Mouse (Mus musculus): ENCODE measurements around the gene Prmt3.

The Prmt3 gene

DNA sequence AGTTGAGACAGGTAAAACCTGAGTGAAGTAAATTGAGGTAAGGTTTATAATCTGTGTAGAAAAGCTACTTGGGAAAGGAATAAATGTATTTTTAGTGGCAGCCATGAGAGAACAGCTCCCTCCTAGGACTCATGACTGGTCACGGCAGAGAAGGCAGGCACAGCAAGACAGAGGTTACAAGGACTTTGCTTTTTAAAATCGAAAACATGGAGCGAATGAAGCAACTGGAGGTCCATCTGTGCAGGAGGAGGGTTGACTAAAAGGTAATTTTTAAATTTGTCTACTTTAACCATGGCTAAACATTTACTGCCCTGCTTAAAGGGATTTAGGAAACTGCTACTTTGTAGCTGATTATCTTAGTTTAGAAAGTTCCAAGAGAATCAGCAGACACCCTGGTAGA, 81.7 kb downstream of the Prmt3 start:
- DNase-seq = peak; percentile 49 to 77

DNA sequence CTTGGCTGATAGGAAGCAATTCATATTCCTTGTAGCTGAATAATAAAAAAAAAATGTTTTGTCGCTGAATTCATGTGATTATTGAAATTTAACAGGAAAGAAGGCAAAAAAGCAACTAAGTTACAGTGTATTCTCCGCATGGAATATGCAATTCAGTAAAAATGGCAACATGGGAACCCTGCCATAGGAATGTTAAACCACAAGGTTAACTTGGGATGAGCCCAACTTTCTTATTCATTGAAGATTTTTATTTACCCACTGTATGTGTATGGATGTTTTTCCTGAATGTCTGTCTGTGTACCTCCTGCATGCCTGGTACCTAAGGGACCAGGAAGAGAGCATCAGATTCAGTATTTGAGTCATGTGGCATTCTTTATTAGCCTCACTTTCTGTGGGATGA, 83.0 kb downstream of the Prmt3 start:
- no peak for DNase-seq

DNA sequence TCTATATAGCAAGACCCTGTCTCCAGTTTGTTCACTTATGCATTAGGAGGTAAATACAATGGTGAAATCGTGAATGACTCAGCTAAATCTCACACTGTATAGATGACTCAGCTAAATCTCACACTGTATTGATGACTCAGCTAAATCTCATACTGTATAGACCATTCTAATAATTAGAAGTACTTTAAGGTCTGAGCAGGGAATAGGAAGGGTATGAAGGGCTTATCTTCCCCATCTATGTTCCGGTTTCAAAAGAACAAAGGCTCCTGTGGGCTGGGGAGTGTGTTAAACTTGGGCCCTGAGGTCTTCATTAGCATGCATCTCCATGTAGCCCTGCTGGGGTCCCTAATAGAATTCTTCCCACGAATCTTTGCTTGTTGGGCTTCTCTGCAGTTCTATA, 85.6 kb downstream of the Prmt3 start:
- no peak for DNase-seq

DNA sequence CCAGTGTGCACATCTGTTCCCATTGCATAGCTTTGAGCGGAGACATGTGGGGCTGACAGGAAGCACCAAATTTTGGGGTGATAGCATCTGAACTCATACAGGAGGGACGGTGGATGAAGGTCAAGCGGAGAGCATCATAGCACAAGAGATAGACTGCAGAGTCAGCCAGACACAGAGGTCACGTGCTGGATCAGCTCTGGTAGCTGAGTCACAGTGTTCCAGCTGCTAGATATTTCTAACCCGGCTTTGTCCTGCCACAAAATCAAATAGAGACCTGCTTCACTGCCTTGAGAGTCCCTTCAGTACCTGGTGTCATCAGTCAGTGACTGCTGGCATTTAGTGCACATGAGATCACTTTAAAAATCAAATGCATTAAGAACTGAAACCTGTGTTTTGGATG, 91.5 kb downstream of the Prmt3 start:
- no peak for DNase-seq

DNA sequence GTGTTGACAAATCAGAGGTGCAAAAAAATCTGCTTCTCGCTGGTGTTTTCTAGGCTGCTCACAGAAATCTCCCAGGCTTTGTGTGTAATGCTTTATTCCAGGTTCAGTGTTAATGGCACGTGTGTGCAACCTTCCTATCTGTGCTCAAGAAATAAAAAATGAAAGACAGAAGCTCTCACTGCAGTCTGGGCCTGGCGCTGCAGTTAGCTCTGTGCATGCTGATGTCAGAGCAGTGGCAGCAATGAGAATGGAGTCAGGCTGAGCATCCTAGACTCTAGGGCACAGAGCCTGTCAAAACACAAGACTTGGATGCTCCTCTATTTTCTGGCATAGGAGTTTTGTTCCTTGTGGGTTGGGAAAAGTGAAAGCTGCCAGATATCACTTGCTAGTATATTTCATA, 92.1 kb downstream of the Prmt3 start:
- DNase-seq = no peak

DNA sequence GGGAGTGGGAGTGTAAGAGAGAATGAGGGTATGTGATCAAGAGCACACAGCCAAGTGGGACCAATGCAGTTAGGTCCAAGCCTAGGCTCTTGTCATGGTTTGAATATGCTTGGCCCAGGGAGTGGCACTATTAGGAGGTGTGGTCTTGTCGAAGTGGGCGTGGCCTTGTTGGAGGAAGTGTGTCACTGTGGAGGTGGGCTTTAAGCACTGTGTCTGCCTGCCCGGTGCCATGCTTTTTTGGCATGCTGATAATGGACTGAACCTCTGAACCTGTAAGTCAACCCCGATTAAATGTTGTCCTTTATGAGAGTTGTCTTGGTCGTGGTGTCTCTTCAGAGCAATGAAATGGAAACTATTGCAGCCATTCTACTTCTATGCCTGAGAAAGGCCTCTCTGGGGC, 99.2 kb downstream of the Prmt3 start:
- DNase-seq = no peak

DNA sequence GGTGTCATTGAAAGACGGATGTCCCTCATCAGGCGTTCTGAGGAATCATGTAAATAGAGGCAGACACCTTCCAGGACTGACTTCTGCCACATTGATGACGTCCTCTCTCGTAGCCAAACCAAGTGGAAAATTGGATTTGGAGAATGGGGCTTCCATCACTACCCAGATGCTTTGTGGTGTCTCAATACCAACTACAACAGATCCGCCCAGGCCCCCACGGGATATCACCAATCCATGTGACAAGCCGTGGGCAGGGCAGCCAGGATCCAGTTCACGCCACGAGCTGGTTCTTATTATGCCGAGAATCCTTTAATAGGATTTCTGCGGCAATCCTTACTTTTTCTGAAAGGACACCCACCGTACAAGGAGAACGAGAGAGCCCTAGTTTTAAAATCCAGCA, 100.9 kb downstream of the Prmt3 start:
- no peak for DNase-seq

DNA sequence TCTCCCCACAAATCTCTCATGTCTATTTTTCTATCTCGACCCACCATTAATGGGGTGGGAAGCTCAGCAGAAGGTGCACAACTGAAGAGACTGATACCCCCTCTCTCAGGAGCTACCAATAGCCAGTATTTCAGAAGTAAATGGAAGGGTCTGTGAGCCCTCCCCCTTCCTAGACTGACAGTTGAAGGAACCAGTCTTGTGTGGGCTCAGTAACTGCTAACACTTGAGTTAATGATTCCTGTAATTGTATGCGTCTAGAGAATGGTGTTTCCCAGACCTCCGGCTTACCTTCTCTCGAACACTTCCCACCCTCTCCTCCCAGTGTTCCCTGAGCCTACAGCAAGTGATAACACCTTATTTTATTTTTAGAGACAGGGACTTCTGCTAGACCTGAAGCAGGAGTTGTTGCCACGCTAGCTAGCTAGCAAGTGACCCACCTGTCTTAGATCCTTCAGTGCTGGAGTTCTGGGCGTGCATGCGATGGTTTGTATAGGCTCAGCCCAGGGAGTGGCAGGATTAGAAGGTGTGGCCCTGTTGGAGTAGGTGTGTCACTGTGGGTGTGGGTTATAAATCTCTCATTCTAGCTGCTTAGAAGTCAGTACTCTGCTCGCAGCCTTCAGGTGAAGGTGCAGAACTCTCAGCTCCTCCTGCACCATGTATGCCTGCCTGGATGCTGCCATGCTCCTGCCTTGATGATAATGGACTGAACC, 102.0 kb downstream of the Prmt3 start:
- no peak for DNase-seq

DNA sequence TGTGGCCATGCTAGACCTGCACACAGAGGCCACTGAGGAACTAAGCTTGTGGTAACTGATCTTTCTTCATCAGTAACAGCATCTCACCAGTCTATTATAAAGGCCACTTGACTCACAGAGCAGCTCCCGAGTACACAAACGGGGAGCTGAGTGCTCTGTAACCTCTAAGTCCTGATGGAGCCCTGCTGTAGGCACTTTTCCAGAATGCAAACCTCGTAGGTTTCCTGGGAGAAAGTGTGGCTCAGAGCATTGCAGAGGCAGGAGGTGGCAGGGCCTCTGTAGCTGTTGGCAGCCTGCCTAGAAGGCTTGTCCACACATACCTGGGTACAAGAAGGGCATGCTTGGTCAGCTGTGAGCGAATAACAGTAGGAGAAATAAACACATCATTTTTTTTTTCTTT, 104.1 kb downstream of the Prmt3 start:
- DNase-seq = peak; percentile 71 to 80

DNA sequence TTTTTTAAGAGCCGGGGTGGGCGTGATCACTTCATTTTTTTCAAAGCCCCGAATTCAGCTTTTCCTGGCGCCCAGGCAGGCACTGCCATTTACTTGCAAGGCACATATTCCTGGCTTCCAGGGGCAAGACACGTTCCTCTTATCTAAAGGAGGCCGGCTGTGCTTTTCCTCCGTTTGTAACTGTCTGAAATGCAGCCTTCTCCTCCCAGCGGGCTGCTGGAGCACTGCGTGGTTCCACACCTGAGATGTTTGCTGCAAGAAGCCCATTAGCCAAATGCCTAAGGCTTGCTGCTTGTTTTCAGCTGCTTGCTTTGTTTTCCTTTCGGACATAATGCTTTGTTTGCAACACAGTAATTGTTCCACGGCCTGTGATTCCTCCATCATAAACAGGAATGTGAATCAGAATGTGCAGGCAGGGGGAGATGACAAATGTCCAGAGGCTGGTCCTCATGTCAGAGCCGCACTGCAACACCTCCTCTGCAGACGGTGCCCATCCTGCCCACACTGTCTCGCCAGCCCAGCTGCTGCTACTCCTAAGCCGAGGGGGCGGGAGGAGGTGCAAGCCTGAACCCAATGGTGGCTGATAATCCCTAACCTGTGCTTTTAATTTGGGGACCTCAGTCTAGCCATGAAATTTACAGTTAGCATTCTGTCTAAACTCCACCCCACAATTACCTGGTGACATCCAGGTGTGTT, 104.7 kb downstream of the Prmt3 start:
- DNase-seq = peak in 1 of 2 experiments; percentile 11

DNA sequence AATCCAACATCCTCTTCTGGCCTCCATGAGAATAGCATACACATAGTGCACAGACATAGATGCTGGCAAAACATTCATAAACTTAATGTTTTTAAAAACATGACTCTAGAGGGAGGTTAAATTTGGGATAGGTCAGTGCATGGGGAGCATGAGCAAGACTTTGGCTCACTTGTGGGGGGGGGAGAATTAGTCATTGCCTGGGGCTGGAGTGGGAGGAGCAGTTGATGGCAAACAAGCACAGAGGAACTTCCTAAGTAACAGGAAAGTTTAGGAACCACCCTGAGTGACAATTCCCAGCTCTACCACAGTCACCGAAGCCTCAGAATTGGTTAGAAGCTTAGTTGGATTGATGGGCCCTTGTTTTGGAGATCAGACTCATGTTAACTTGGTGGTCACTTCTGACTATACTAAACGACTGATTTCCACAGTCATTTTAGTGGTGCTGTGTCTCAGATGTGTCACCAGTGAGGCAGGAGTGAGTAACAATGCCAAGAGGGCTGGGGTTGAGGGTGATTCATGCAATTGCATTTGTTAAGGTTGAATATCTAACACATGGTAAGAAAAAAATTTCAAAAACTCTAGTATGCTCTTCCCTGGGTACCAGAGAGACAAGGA, 109.7 kb downstream of the Prmt3 start:
- no peak for DNase-seq

DNA sequence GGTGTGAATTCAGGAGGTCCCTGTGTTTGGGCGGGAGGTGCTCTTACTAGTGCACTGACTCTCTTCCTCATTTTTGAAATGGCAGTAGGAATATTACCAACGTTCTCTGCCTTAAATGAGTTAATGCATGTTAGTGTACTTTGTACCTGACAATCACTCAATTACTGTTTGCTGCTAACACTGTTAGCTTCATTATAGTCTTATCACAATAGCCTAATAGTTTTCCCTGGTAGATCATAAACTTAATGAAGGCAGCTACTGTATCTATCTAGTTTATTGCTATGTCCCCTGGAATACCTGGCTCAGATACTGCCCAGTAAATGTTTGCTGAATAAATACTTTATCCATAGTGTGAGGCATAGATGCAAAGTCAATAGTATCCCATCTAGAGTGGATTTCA, 116.6 kb downstream of the Prmt3 start:
- no peak for DNase-seq

DNA sequence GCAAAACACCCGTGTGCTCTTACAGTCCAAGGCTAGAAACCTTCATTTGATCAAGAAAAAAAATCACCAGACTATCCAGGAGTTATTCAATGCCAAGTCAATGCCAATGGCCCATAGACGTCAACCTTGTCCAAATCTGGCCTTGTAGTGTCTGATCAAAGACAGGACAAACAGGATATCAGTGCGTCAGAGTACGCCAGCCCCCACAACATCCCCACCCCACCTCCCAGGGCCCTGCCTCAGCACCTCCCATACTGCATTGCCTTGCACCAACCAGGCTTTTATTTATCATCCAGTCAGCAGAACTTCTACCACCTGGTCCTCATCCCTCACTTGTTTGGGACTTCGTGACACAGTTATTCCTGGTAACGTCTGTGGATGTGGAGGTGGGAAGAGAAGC, 117.2 kb downstream of the Prmt3 start:
- DNase-seq = no peak

DNA sequence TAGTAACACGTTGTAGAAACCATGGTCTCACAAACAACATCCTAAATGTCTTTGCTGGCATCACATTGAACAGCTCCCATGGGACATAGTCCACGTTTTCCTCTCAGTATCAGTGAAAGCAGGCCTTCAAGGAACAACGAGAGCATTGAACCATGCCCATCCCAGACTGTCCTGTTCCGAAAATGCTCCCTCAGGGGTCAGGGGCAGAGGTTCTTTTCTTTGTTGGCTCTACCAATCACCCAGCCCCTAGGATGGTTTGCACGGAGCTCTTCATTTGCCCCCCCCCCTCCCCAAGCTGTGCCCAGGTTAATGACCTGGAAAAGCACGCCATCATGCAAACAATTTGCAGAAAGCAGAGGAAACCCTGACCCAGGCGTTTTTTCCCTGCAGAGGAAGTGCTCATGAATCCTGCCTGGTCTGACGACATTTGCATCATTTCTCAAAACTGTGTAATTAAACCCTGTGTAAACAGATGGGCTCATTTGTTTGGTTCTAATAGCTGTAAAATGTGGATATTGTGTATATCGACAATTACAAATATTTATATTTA, 123.9 kb downstream of the Prmt3 start:
- peak; percentile 17 to 78 for DNase-seq

DNA sequence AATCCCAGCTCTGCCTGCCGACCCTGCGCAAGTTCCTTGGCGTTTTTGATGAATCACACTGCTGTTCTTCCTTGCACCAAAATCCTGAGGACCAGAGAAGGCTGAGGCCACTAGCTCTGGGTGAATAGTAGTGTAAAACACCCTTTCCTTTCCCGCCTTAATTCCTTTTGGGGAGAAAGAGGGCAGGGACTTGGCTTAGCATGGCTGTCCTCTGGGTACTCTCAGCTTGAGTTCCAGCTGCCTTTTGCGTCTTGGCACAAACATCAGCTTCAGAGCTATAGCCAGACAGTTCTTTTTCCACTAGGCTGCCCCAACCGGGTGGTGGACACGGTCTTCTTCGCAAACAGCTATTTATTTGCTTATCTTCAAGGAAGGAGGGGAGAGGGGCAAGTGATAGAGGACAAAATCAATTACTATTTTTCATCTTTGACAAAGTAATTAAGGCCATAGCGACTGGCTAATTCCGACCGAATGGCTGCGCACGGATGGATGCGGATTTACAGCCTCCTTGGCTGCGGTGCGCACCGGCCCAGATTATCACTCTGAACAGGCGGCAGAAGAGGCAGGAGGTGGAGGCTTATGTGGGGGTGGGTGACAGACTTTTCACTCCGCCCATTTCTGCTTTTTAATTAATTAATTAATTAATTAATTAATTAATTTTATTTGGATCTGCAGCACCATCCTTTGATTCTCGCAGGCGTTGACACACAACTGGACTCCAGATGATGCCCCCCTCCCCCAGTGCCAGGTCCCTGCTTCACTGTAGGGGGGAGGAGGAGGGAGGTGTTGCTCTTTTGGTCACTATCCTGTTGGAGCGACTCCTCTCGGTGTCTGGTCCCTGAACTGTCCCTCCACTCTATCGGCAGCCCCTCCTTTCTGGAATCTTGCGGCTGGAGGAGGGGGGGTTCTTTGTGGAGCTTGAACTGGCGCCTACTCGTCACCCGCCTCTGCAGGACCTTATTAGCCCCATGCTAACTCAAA, 129.3 kb downstream of the Prmt3 start:
- no peak for DNase-seq

Measured in kidney, adult 8-10 months (tissue).